Mouse (Mus musculus): Measurements from ENCODE around the gene Olfr803. TPM values are rescaled to one million over a fixed set of nuclear protein-coding genes. Genes with fewer than 3 reads are reported as not detected.

Olfr803 gene
- polyA plus RNA-seq, 1 experiment from 2014 or later = not detected

Small RNAs within 50 kb of the gene (microRNA-seq; reads per million reads assigned to microRNA genes)
- not detected for gene Gm24485

Other genes with a start within 250 kb of the Olfr803 start
- gene Olfr787, start 232.4 kb downstream of the Olfr803 start, polyA plus RNA-seq (2015; fragmentation: Nextera tagmentation; extraction: Ambion mirVana) = not detected in 2 replicates
- not detected in 2 replicates for gene Olfr788, start 223.3 kb downstream of the Olfr803 start, polyA plus RNA-seq (2015; fragmentation: Nextera tagmentation; extraction: Ambion mirVana)
- not detected in 2 replicates for gene Olfr789, start 209.5 kb downstream of the Olfr803 start, polyA plus RNA-seq (2015; fragmentation: Nextera tagmentation; extraction: Ambion mirVana)
- gene Olfr790, start 195.8 kb downstream of the Olfr803 start, polyA plus RNA-seq (2015; fragmentation: Nextera tagmentation; extraction: Ambion mirVana) = not detected in 2 replicates
- gene Olfr791, start 172.5 kb downstream of the Olfr803 start, polyA plus RNA-seq (2015; fragmentation: Nextera tagmentation; extraction: Ambion mirVana) = not detected in 2 replicates
- not detected in 2 replicates for gene Olfr792, start 155.1 kb downstream of the Olfr803 start, polyA plus RNA-seq (2015; fragmentation: Nextera tagmentation; extraction: Ambion mirVana)
- not detected in 2 replicates for gene Olfr794, start 126.6 kb downstream of the Olfr803 start, polyA plus RNA-seq (2015; fragmentation: Nextera tagmentation; extraction: Ambion mirVana)
- not detected in 2 replicates for gene Olfr796, start 81.7 kb downstream of the Olfr803 start, polyA plus RNA-seq (2015; fragmentation: Nextera tagmentation; extraction: Ambion mirVana)
- gene Olfr798, start 66.4 kb downstream of the Olfr803 start, polyA plus RNA-seq (2015; fragmentation: Nextera tagmentation; extraction: Ambion mirVana) = not detected in 2 replicates
- gene Olfr799, start 56.8 kb downstream of the Olfr803 start, polyA plus RNA-seq (2015; fragmentation: Nextera tagmentation; extraction: Ambion mirVana) = not detected in 2 replicates
- not detected in 2 replicates for gene Olfr800, start 36.6 kb downstream of the Olfr803 start, polyA plus RNA-seq (2015; fragmentation: Nextera tagmentation; extraction: Ambion mirVana)
- not detected in 2 replicates for gene Olfr801, start 20.4 kb downstream of the Olfr803 start, polyA plus RNA-seq (2015; fragmentation: Nextera tagmentation; extraction: Ambion mirVana)
- gene Olfr802, start 6.1 kb downstream of the Olfr803 start, polyA plus RNA-seq (2015; fragmentation: Nextera tagmentation; extraction: Ambion mirVana) = 0.02 TPM in 1 of 2 replicates, not detected in the other
- gene Olfr804, start 8.9 kb upstream of the Olfr803 start, polyA plus RNA-seq (2015; fragmentation: Nextera tagmentation; extraction: Ambion mirVana) = not detected in 2 replicates
- not detected in 2 replicates for gene Olfr805, start 35.1 kb upstream of the Olfr803 start, polyA plus RNA-seq (2015; fragmentation: Nextera tagmentation; extraction: Ambion mirVana)
- gene Olfr806, start 47.6 kb upstream of the Olfr803 start, polyA plus RNA-seq (2015; fragmentation: Nextera tagmentation; extraction: Ambion mirVana) = not detected in 2 replicates
- gene Olfr807, start 63.5 kb upstream of the Olfr803 start, polyA plus RNA-seq (2015; fragmentation: Nextera tagmentation; extraction: Ambion mirVana) = not detected in 2 replicates
- gene Olfr808, start 71.2 kb upstream of the Olfr803 start, polyA plus RNA-seq (2015; fragmentation: Nextera tagmentation; extraction: Ambion mirVana) = not detected in 2 replicates
- not detected in 2 replicates for gene Olfr809, start 80.4 kb upstream of the Olfr803 start, polyA plus RNA-seq (2015; fragmentation: Nextera tagmentation; extraction: Ambion mirVana)
- not detected in 2 replicates for gene Olfr810, start 100.6 kb upstream of the Olfr803 start, polyA plus RNA-seq (2015; fragmentation: Nextera tagmentation; extraction: Ambion mirVana)
- gene Olfr811, start 110.1 kb upstream of the Olfr803 start, polyA plus RNA-seq (2015; fragmentation: Nextera tagmentation; extraction: Ambion mirVana) = not detected in 2 replicates
- not detected in 2 replicates for gene Olfr812, start 151.8 kb upstream of the Olfr803 start, polyA plus RNA-seq (2015; fragmentation: Nextera tagmentation; extraction: Ambion mirVana)
- gene Olfr813, start 161.1 kb upstream of the Olfr803 start, polyA plus RNA-seq (2015; fragmentation: Nextera tagmentation; extraction: Ambion mirVana) = not detected in 2 replicates
- not detected in 2 replicates for gene Olfr814, start 185.6 kb upstream of the Olfr803 start, polyA plus RNA-seq (2015; fragmentation: Nextera tagmentation; extraction: Ambion mirVana)
- gene Olfr815, start 211.6 kb upstream of the Olfr803 start, polyA plus RNA-seq (2015; fragmentation: Nextera tagmentation; extraction: Ambion mirVana) = not detected in 2 replicates
- not detected in 2 replicates for gene Olfr816, start 221.3 kb upstream of the Olfr803 start, polyA plus RNA-seq (2015; fragmentation: Nextera tagmentation; extraction: Ambion mirVana)